22 mouse cellular contexts compared by ENCODE assay signal in genomic region chr5:3935778-3936554, GRCm38 (mm10). TPM values are rescaled to one million over a fixed set of nuclear protein-coding genes. Genes with fewer than 3 reads are reported as not detected.
DNase-seq lines count a peak whose midpoint lies in the region; ATAC-seq lines count a peak whose summit lies in the region.
"Had no signal": no experiment of that assay in that cellular context is flagged by ENCODE, and none has a peak within 500 bp of the region (broad histone marks: within the 10 kb centered on the region; RNA-seq: fewer than 3 reads in every experiment).

No protein-coding gene starts in this region.

- ATAC-seq in embryonic facial prominence, embryonic 14.5 days (ENCODE audit: low read depth) = no peak
- peak; percentile 65 for ATAC-seq in liver, embryonic 16.5 days (ENCODE audit: low read depth)
- ATAC-seq in midbrain, embryonic 11.5 days (ENCODE audit: low FRiP score) = no peak
- ATAC-seq in midbrain, embryonic 16.5 days = no peak
- ATAC-seq: CD4-positive, CD25-positive, alpha-beta regulatory T cell, adult 4 months; forebrain, embryonic 13.5 days; forebrain, postnatal 0 days had no signal

- H3K36me3 ChIP-seq in embryonic facial prominence, embryonic 14.5 days (ENCODE audit: control insufficient read depth, insufficient read depth, low read length) = no peaks in the 10 kb centered on the region
- H3K36me3 ChIP-seq in embryonic facial prominence, embryonic 10.5 days (replicated peaks) = peaks cover 32% of the 10 kb centered on the region
- H3K36me3 ChIP-seq in liver, embryonic 16.5 days (ENCODE audit: control insufficient read depth, insufficient read depth) = no peaks in the 10 kb centered on the region
- H3K36me3 ChIP-seq in midbrain, embryonic 11.5 days (ENCODE audit: control insufficient read depth, insufficient read depth, low read length) = no peaks in the 10 kb centered on the region
- 0 out of 2 replicates have a peak, but pooled peaks cover 2% of the 10 kb centered on the region for H3K36me3 ChIP-seq in midbrain, embryonic 16.5 days (ENCODE audit: control insufficient read depth, insufficient read depth, low read length)

- no peak overlapping the region for H3K4me2 ChIP-seq in embryonic facial prominence, embryonic 14.5 days (ENCODE audit: low read depth, low read length)
- H3K4me2 ChIP-seq in liver, embryonic 16.5 days (ENCODE audit: low read depth, low read length) = no peak overlapping the region
- no peak overlapping the region for H3K4me2 ChIP-seq in midbrain, embryonic 11.5 days
- H3K4me2 ChIP-seq in midbrain, embryonic 16.5 days (ENCODE audit: low read length) = no peak overlapping the region
- H3K4me2 ChIP-seq: embryonic facial prominence, embryonic 13.5 days; forebrain, embryonic 13.5 days; heart, embryonic 13.5 days; hindbrain, embryonic 15.5 days had no signal

- H3K9ac ChIP-seq in embryonic facial prominence, embryonic 14.5 days (ENCODE audit: low read depth, low read length) = no peak overlapping the region
- H3K9ac ChIP-seq in liver, embryonic 16.5 days (ENCODE audit: low read depth, low read length) = no peak overlapping the region
- no peak overlapping the region for H3K9ac ChIP-seq in midbrain, embryonic 11.5 days (ENCODE audit: low read length)
- no peak overlapping the region for H3K9ac ChIP-seq in midbrain, embryonic 16.5 days (ENCODE audit: low read depth, low read length)
- H3K9ac ChIP-seq: embryonic facial prominence, embryonic 13.5 days; forebrain, embryonic 13.5 days; forebrain, postnatal 0 days; heart, embryonic 13.5 days; hindbrain, embryonic 15.5 days had no signal

- WGBS in embryonic facial prominence, embryonic 14.5 days = 89% methylated on average over 8 of the region's 8 CpGs
- 93% methylated on average over 8 of the region's 8 CpGs for WGBS in embryonic facial prominence, embryonic 10.5 days
- WGBS in liver, embryonic 16.5 days (ENCODE audit: insufficient replicate concordance) = 60% methylated on average over 8 of the region's 8 CpGs
- 94% methylated on average over 8 of the region's 8 CpGs for WGBS in midbrain, embryonic 11.5 days
- WGBS in midbrain, embryonic 16.5 days = 84% methylated on average over 8 of the region's 8 CpGs

- H3K27me3 ChIP-seq in embryonic facial prominence, embryonic 14.5 days (replicated peaks; ENCODE audit: control insufficient read depth, insufficient read depth, low read length) = no peaks in the 10 kb centered on the region
- H3K27me3 ChIP-seq in embryonic facial prominence, embryonic 10.5 days (replicated peaks; ENCODE audit: low read depth, poor library complexity, severe bottlenecking) = no peaks in the 10 kb centered on the region
- no peaks in the 10 kb centered on the region for H3K27me3 ChIP-seq in liver, embryonic 16.5 days (ENCODE audit: control insufficient read depth, insufficient read depth, low read depth, low read length)
- no peaks in the 10 kb centered on the region for H3K27me3 ChIP-seq in midbrain, embryonic 11.5 days (ENCODE audit: control insufficient read depth, insufficient read depth, low read length)
- no peaks in the 10 kb centered on the region for H3K27me3 ChIP-seq in midbrain, embryonic 16.5 days (ENCODE audit: control insufficient read depth, insufficient read depth, low read depth, low read length)
- H3K27me3 ChIP-seq: embryonic facial prominence, embryonic 13.5 days; forebrain, embryonic 13.5 days; heart, embryonic 13.5 days; hindbrain, embryonic 15.5 days had no signal

- H3K4me3 ChIP-seq in embryonic facial prominence, embryonic 14.5 days (ENCODE audit: low read depth, low read length) = no peak overlapping the region
- H3K4me3 ChIP-seq in embryonic facial prominence, embryonic 10.5 days = no peak overlapping the region
- H3K4me3 ChIP-seq in liver, embryonic 16.5 days (ENCODE audit: low read depth, low read length) = no peak overlapping the region
- no peak overlapping the region for H3K4me3 ChIP-seq in midbrain, embryonic 11.5 days (ENCODE audit: low read depth, low read length)
- H3K4me3 ChIP-seq in midbrain, embryonic 16.5 days (ENCODE audit: low read depth, low read length) = no peak overlapping the region
- H3K4me3 ChIP-seq: embryonic facial prominence, embryonic 13.5 days; forebrain, embryonic 13.5 days; heart, embryonic 13.5 days; hindbrain, embryonic 15.5 days had no signal

- H3K27ac ChIP-seq in embryonic facial prominence, embryonic 14.5 days (replicated peaks; ENCODE audit: low read depth, low read length) = no peak overlapping the region
- no peak overlapping the region for H3K27ac ChIP-seq in embryonic facial prominence, embryonic 10.5 days (replicated peaks)
- no peak overlapping the region for H3K27ac ChIP-seq in liver, embryonic 16.5 days (ENCODE audit: low read length)
- no peak overlapping the region for H3K27ac ChIP-seq in midbrain, embryonic 11.5 days (ENCODE audit: low read depth, low read length)
- H3K27ac ChIP-seq in midbrain, embryonic 16.5 days (ENCODE audit: low read length) = no peak overlapping the region
- H3K27ac ChIP-seq: embryonic facial prominence, embryonic 13.5 days; forebrain, embryonic 13.5 days; heart, embryonic 13.5 days; hindbrain, embryonic 15.5 days had no signal

- H3K9me3 ChIP-seq in embryonic facial prominence, embryonic 14.5 days (ENCODE audit: control insufficient read depth, low read length) = no peaks in the 10 kb centered on the region
- 0 out of 2 replicates have a peak, but pooled peaks cover 5% of the 10 kb centered on the region for H3K9me3 ChIP-seq in embryonic facial prominence, embryonic 10.5 days
- no peaks in the 10 kb centered on the region for H3K9me3 ChIP-seq in liver, embryonic 16.5 days (replicated peaks; ENCODE audit: control insufficient read depth, low read length)
- H3K9me3 ChIP-seq in midbrain, embryonic 11.5 days (ENCODE audit: control insufficient read depth, low read length) = no peaks in the 10 kb centered on the region
- H3K9me3 ChIP-seq in midbrain, embryonic 16.5 days (replicated peaks; ENCODE audit: control insufficient read depth, low read length, poor library complexity, severe bottlenecking) = no peaks in the 10 kb centered on the region
- H3K9me3 ChIP-seq: embryonic facial prominence, embryonic 13.5 days; forebrain, embryonic 13.5 days; G1E; heart, embryonic 13.5 days; hindbrain, embryonic 15.5 days had no signal

- no peaks in the 10 kb centered on the region for H3K4me1 ChIP-seq in embryonic facial prominence, embryonic 14.5 days (ENCODE audit: control insufficient read depth, insufficient read depth, low read length)
- no peaks in the 10 kb centered on the region; the same call in 1 of the 2 replicates for H3K4me1 ChIP-seq in embryonic facial prominence, embryonic 10.5 days
- peaks cover 11% of the 10 kb centered on the region for H3K4me1 ChIP-seq in liver, embryonic 16.5 days (ENCODE audit: control insufficient read depth, low read depth, low read length)
- H3K4me1 ChIP-seq in midbrain, embryonic 11.5 days (ENCODE audit: control insufficient read depth, insufficient read depth, low read length) = no peaks in the 10 kb centered on the region; the same call in 1 of the 2 replicates
- H3K4me1 ChIP-seq in midbrain, embryonic 16.5 days (ENCODE audit: control insufficient read depth, insufficient read depth, low read length) = peaks cover 16% of the 10 kb centered on the region
- H3K4me1 ChIP-seq: embryonic facial prominence, embryonic 13.5 days had no signal

- DNase-seq in adrenal gland, adult 2 months = peak; percentile 24
- DNase-seq in adrenal gland, postnatal 25 days = no peak
- peak; percentile 21 for DNase-seq in embryonic facial prominence, embryonic 14.5 days (ENCODE audit: low spot score)
- DNase-seq in embryonic facial prominence, embryonic 10.5 days (ENCODE audit: low spot score) = no peak
- DNase-seq in liver = no peak
- peak; percentile 49 for DNase-seq in midbrain, embryonic 11.5 days (ENCODE audit: low spot score, missing footprints)
- DNase-seq: B cell, adult 2 months; cerebellum, adult 11 months; cerebellum, adult 8-10 months; cerebellum, postnatal 25 days; forebrain, postnatal 0 days; gastrocnemius, postnatal 25 days; heart, adult 11 months; heart, postnatal 36 days had no signal

RNA-seq across cellular contexts. Expression of gene Akap9, which starts 8.1 kb away (rescaled TPM):
- 10 to 100 TPM; 61.9 to 78.5 TPM for total RNA-seq in adrenal gland, adult 2 months (2021)
- 14.4 and 18.3 TPM in 2 replicates for polyA plus RNA-seq in adrenal gland, adult 2 months (2012; rRNA removed)
- 86.3 and 113 TPM in 2 replicates for total RNA-seq in adrenal gland, postnatal 25 days (2021)
- polyA plus RNA-seq in embryonic facial prominence, embryonic 14.5 days (2014; fragmentation: Nextera tagmentation; extraction: Ambion mirVana) = 110 and 115 TPM in 2 replicates
- polyA plus RNA-seq in embryonic facial prominence, embryonic 10.5 days (2016; fragmentation: Nextera tagmentation; extraction: Ambion mirVana) = 113 and 119 TPM in 2 replicates
- polyA plus RNA-seq in liver, embryonic 16.5 days (2015; fragmentation: Nextera tagmentation; extraction: Ambion mirVana) = 26.0 and 26.1 TPM in 2 replicates
- polyA plus RNA-seq in midbrain, embryonic 11.5 days (2014; fragmentation: Nextera tagmentation; extraction: Ambion mirVana) = 149 and 172 TPM in 2 replicates
- 379 and 435 TPM in 2 replicates for polyA plus RNA-seq in midbrain, embryonic 16.5 days (2015; fragmentation: Nextera tagmentation; extraction: Ambion mirVana)

RNA-seq across cellular contexts. Expression of gene Mterf1a, which starts 42.2 kb away (rescaled TPM):
- 1 to 10 TPM; 6.6 to 7.8 TPM for total RNA-seq in adrenal gland, adult 2 months (2021)
- polyA plus RNA-seq in adrenal gland, adult 2 months (2012; rRNA removed) = 0.17 and 0.41 TPM in 2 replicates
- 7.0 and 9.4 TPM in 2 replicates for total RNA-seq in adrenal gland, postnatal 25 days (2021)
- polyA plus RNA-seq in embryonic facial prominence, embryonic 14.5 days (2014; fragmentation: Nextera tagmentation; extraction: Ambion mirVana) = 5.9 and 6.2 TPM in 2 replicates
- polyA plus RNA-seq in embryonic facial prominence, embryonic 10.5 days (2016; fragmentation: Nextera tagmentation; extraction: Ambion mirVana) = 8.6 and 10.8 TPM in 2 replicates
- polyA plus RNA-seq in liver, embryonic 16.5 days (2015; fragmentation: Nextera tagmentation; extraction: Ambion mirVana) = 4.0 and 4.8 TPM in 2 replicates
- polyA plus RNA-seq in midbrain, embryonic 11.5 days (2014; fragmentation: Nextera tagmentation; extraction: Ambion mirVana) = 10.4 and 12.2 TPM in 2 replicates
- polyA plus RNA-seq in midbrain, embryonic 16.5 days (2015; fragmentation: Nextera tagmentation; extraction: Ambion mirVana) = 6.1 and 6.8 TPM in 2 replicates

Comparison
In these comparisons a context has a peak if more than half of its experiments do, and no peak if none do; other contexts are left out.
1. DNase-seq: peak in adrenal gland, adult 2 months (single experiment), embryonic facial prominence, embryonic 14.5 days (single experiment) and midbrain, embryonic 11.5 days (single experiment); none in adrenal gland, postnatal 25 days (single experiment), embryonic facial prominence, embryonic 10.5 days (single experiment) and liver (single experiment).